In the genomic region with DNA sequence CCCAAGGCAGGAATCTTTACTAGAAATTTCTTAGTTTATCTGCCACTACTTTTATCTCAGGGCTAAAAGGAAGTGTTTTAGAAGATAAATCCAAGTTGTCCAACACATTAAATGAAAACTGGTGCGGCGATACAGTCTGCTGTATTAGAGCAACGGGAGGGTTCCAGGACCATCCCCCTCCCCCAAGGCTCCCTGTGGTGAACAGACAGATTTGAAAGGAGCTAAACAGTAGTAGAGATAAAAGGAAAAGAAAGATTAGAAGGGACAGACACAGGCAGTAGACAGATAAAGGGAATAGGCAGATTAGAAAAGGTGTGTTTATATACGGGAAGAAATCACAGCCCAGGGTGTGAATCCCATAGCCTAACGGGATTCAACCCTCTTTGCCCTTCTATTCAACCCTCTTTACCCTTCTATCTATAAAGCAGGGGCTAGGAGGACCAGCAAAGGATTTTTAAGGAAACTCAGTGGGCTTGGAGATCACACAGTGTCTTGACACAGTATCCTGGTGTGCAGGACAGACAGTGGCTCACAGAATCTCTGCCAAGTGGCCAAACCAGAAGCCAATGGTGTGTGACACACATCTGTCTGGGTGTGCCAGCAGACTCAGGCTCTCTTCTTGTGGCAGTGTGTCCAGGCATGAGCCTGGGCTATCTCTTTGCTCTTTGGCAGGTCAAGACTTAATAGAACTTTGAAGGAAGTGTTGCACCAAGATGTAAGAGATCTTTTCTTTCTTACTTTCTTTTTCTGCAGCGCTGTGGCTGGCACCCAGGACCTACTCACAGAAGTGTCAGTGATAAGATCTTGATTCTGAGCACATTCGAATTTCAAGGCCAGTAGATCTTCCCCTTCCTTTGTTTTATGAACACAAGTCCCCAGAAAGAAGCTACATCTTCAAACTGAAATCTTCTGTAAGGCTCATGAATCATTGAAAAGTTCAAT, we compare ENCODE assay signal across 22 mouse cellular contexts. TPM values are rescaled to one million over a fixed set of nuclear protein-coding genes. Genes with fewer than 3 reads are reported as not detected.
DNase-seq lines count a peak whose midpoint lies in the region; ATAC-seq and TF ChIP-seq lines count a peak whose summit lies in the region.
"Had no signal": no experiment of that assay in that cellular context is flagged by ENCODE, and none has a peak within 500 bp of the region (broad histone marks: within the 10 kb centered on the region; RNA-seq: fewer than 3 reads in every experiment).

No protein-coding gene starts in this region.

- 61% methylated on average over 7 of the region's 7 CpGs for WGBS in kidney, adult 2 months
- 38% methylated on average over 7 of the region's 7 CpGs for WGBS in bone marrow, adult 2 months
- 35% methylated on average over 7 of the region's 7 CpGs for whole genome bisulfite sequencing in liver, embryonic 12.5 days (ENCODE audit: insufficient replicate concordance)
- 51% methylated on average over 7 of the region's 7 CpGs for WGBS in hindbrain, embryonic 12.5 days

- H3K9me3 ChIP-seq in liver, embryonic 12.5 days (replicated peaks), result peaks cover 15% of the 10 kb centered on the region
- peaks cover 6% of the 10 kb centered on the region; the same call in 1 of the 2 replicates for H3K9me3 ChIP-seq in hindbrain, embryonic 12.5 days (replicated peaks)
- H3K9me3 ChIP-seq: liver, embryonic 15.5 days had no signal

- H3K27me3 ChIP-seq in kidney, adult 2 months (replicated peaks; ENCODE audit: control insufficient read depth, insufficient read depth, low read length), result no peaks in the 10 kb centered on the region
- peaks cover 51% of the 10 kb centered on the region for H3K27me3 ChIP-seq in liver, embryonic 12.5 days (replicated peaks)
- H3K27me3 ChIP-seq in hindbrain, embryonic 12.5 days, result no peaks in the 10 kb centered on the region
- H3K27me3 ChIP-seq: forebrain, embryonic 12.5 days; limb, embryonic 13.5 days; Patski had no signal

- no peak for ATAC-seq in liver, embryonic 12.5 days
- ATAC-seq in hindbrain, embryonic 12.5 days (ENCODE audit: low FRiP score), result no peak
- ATAC-seq: hindbrain, embryonic 16.5 days; lung, postnatal 0 days; Patski had no signal

- no peak overlapping the region for H3K9ac ChIP-seq in liver, embryonic 12.5 days
- no peak overlapping the region for H3K9ac ChIP-seq in hindbrain, embryonic 12.5 days
- H3K9ac ChIP-seq: forebrain, embryonic 12.5 days; limb, embryonic 13.5 days; liver, embryonic 15.5 days had no signal

- no peak for TF ChIP-seq CTCF in kidney, adult 2 months (conservative IDR thresholded peaks at IDR 0.05; ENCODE audit: insufficient read depth, insufficient read length, low read depth, low read length)
- no peak for TF ChIP-seq CTCF in bone marrow, adult 2 months (IDR thresholded peaks at IDR 0.05; ENCODE audit: control insufficient read depth, insufficient read depth, low read length)

- TF ChIP-seq POLR2A in kidney, adult 2 months (IDR thresholded peaks at IDR 0.05; ENCODE audit: low read depth, low read length), result no peak
- no peak for TF ChIP-seq POLR2A in bone marrow, adult 2 months (IDR thresholded peaks at IDR 0.05; ENCODE audit: borderline replicate concordance, control insufficient read depth, low read depth, low read length)

- H3K4me2 ChIP-seq in liver, embryonic 12.5 days, result no peak overlapping the region
- no peak overlapping the region for H3K4me2 ChIP-seq in hindbrain, embryonic 12.5 days (replicated peaks)
- H3K4me2 ChIP-seq: forebrain, embryonic 12.5 days; limb, embryonic 13.5 days; liver, embryonic 15.5 days had no signal

- peak; percentile 35 for DNase-seq in kidney, adult 2 months
- no peak for DNase-seq in kidney, adult 9 months
- DNase-seq in 416B (ENCODE audit: low read depth), result peak; percentile 38
- peak; percentile 28 for DNase-seq in A20 (ENCODE audit: low read depth, low spot score)
- DNase-seq in cerebellum, postnatal 4 days (ENCODE audit: low spot score in 2 of 2), result no peak
- DNase-seq: adrenal gland, postnatal 36 days; cerebellum, adult 9-10 months; embryo, embryonic 11 days; gastrocnemius, postnatal 36 days; heart, postnatal 14 days; kidney, postnatal 4 days; retina, postnatal 1 day had no signal

- no peak overlapping the region for H3K4me3 ChIP-seq in kidney, adult 2 months (ENCODE audit: insufficient read depth, low read depth, low read length)
- no peak overlapping the region for H3K4me3 ChIP-seq in bone marrow, adult 2 months (replicated peaks; ENCODE audit: control insufficient read depth, low read depth, low read length)
- H3K4me3 ChIP-seq in liver, embryonic 12.5 days, result no peak overlapping the region
- H3K4me3 ChIP-seq in hindbrain, embryonic 12.5 days, result no peak overlapping the region
- H3K4me3 ChIP-seq: forebrain, embryonic 12.5 days; limb, embryonic 13.5 days; liver, embryonic 15.5 days; myocyte had no signal

- H3K27ac ChIP-seq in kidney, adult 2 months (ENCODE audit: insufficient read depth, low read depth, low read length), result no peak overlapping the region; the same call in 1 of the 2 replicates
- H3K27ac ChIP-seq in bone marrow, adult 2 months (ENCODE audit: control insufficient read depth, insufficient read depth, low read depth, low read length, poor library complexity), result peak overlapping the region; percentile 6; the same call in 1 of the 2 replicates
- no peak overlapping the region for H3K27ac ChIP-seq in liver, embryonic 12.5 days
- H3K27ac ChIP-seq in hindbrain, embryonic 12.5 days, result no peak overlapping the region
- H3K27ac ChIP-seq: forebrain, embryonic 12.5 days; limb, embryonic 13.5 days; liver, embryonic 15.5 days had no signal

- H3K36me3 ChIP-seq in kidney, adult 2 months (ENCODE audit: control insufficient read depth, insufficient read depth, low read length), result no peaks in the 10 kb centered on the region
- H3K36me3 ChIP-seq in liver, embryonic 12.5 days, result no peaks in the 10 kb centered on the region
- no peaks in the 10 kb centered on the region for H3K36me3 ChIP-seq in hindbrain, embryonic 12.5 days
- H3K36me3 ChIP-seq: forebrain, embryonic 12.5 days; limb, embryonic 13.5 days; liver, embryonic 15.5 days had no signal

- H3K4me1 ChIP-seq in kidney, adult 2 months (ENCODE audit: control insufficient read depth, insufficient read depth, low read length), result peaks cover 7% of the 10 kb centered on the region; the same call in 1 of the 2 replicates
- H3K4me1 ChIP-seq in bone marrow, adult 2 months (ENCODE audit: control insufficient read depth, insufficient read depth, low read length), result peaks cover 1% of the 10 kb centered on the region; the same call in 1 of the 2 replicates
- 0 out of 2 replicates have a peak, but pooled peaks cover 14% of the 10 kb centered on the region for H3K4me1 ChIP-seq in liver, embryonic 12.5 days
- peaks cover 5% of the 10 kb centered on the region; the same call in 1 of the 2 replicates for H3K4me1 ChIP-seq in hindbrain, embryonic 12.5 days
- H3K4me1 ChIP-seq: limb, embryonic 13.5 days had no signal

RNA-seq across cellular contexts. Expression of gene Nup210, which starts 7.9 kb away (rescaled TPM):
- polyA plus RNA-seq in kidney, adult 2 months (2012; rRNA removed), result 16.7 and 18.5 TPM in 2 replicates
- polyA plus RNA-seq in bone marrow, adult 2 months (2011; ENCODE audit: insufficient read depth, insufficient read length, low replicate concordance, missing spikeins), result 58.4 and 111 TPM in 2 replicates
- polyA plus RNA-seq in liver, embryonic 12.5 days (2016; fragmentation: Nextera tagmentation; extraction: Ambion mirVana), result 54.0 and 55.6 TPM in 2 replicates
- 19.1 and 19.8 TPM in 2 replicates for polyA plus RNA-seq in hindbrain, embryonic 12.5 days (2016; fragmentation: Nextera tagmentation; extraction: Ambion mirVana)

RNA-seq across cellular contexts. Expression of gene Hdac11, which starts 31.9 kb away (rescaled TPM):
- polyA plus RNA-seq in kidney, adult 2 months (2012; rRNA removed), result 43.5 and 46.7 TPM in 2 replicates
- polyA plus RNA-seq in bone marrow, adult 2 months (2011; ENCODE audit: insufficient read depth, insufficient read length, low replicate concordance, missing spikeins), result 5.9 and 7.6 TPM in 2 replicates
- polyA plus RNA-seq in liver, embryonic 12.5 days (2016; fragmentation: Nextera tagmentation; extraction: Ambion mirVana), result 6.0 and 7.5 TPM in 2 replicates
- polyA plus RNA-seq in hindbrain, embryonic 12.5 days (2016; fragmentation: Nextera tagmentation; extraction: Ambion mirVana), result 18.8 and 23.2 TPM in 2 replicates

Comparison
In these comparisons a context has a peak if more than half of its experiments do, and no peak if none do; other contexts are left out.
1. DNase-seq: peak in kidney, adult 2 months (single experiment), 416B (single experiment) and A20 (single experiment); none in kidney, adult 9 months (single experiment) and cerebellum, postnatal 4 days (0 of 2).